Mouse (Mus musculus) small intestine, adult 2 months (tissue): Measurements from ENCODE around the gene Sufu. TPM values are rescaled to one million over a fixed set of nuclear protein-coding genes. Genes with fewer than 3 reads are reported as not detected.

ENCODE experiments used
- H3K27ac ChIP-seq: fragments of 200-500 bp; 2 replicates; pipeline ENCODE4 v1.5.1; 2012; ENCODE audit warnings: low read depth, low read length, control low read depth, inconsistent platforms; ENCODE audit not compliant: insufficient read depth
- H3K27me3 ChIP-seq: fragments of 200-500 bp; 2 replicates; pipeline ENCODE4 v1.6.1; 2012; ENCODE audit warnings: mild to moderate bottlenecking, moderate library complexity, low read length, inconsistent platforms; ENCODE audit not compliant: control insufficient read depth, insufficient read depth
- H3K36me3 ChIP-seq: fragments of 200-500 bp; 2 replicates; pipeline ENCODE4 v1.6.1; 2012; ENCODE audit warnings: mild to moderate bottlenecking, low read length, control low read depth, inconsistent platforms; ENCODE audit not compliant: control insufficient read depth, insufficient read depth
- H3K4me1 ChIP-seq: fragments of 200-500 bp; 2 replicates; pipeline ENCODE4 v1.6.1; 2012; ENCODE audit warnings: low read length, inconsistent platforms, mixed read lengths; ENCODE audit not compliant: control insufficient read depth, insufficient read depth, insufficient read length
- H3K4me3 ChIP-seq: fragments of 200-500 bp; 2 replicates; pipeline ENCODE4 v1.5.1; 2012; ENCODE audit warnings: low read depth, mild to moderate bottlenecking, control low read depth, inconsistent platforms, low read length, moderate library complexity
- CTCF ChIP-seq: fragments of 200-500 bp; IDR thresholded peaks from 2 replicates; pipeline ENCODE4 v1.5.1; 2012; ENCODE audit warnings: low read depth, mild to moderate bottlenecking, control low read depth, inconsistent platforms, low read length, moderate library complexity, mixed read lengths; ENCODE audit not compliant: insufficient replicate concordance, insufficient read length; ENCODE audit errors: extremely low read depth
- POLR2A ChIP-seq: fragments of 200-500 bp; IDR thresholded peaks from 2 replicates; pipeline ENCODE4 v1.6.1; 2012; ENCODE audit warnings: low read depth, mild to moderate bottlenecking, control low read depth, inconsistent platforms, low read length, moderate library complexity
- WGBS: fragments of 180-500 bp; shearing (Covaris S2); methylation state at CpG from one replicate; pipeline ENCODE4 v1.1.7; 2018; 5-methylcytosine and 5-hydroxymethylcytosine counted together
- polyA plus RNA-seq: library from polyadenylated mRNA; depleted of rRNA; stranded (reverse); fragments of >200 nt; gene quantifications from 2 replicates; pipeline ENCODE4 v1.2.3, GENCODE M21; 2012

The Sufu gene
- polyA plus RNA-seq, 1 experiment = 9.4 TPM

DNA sequence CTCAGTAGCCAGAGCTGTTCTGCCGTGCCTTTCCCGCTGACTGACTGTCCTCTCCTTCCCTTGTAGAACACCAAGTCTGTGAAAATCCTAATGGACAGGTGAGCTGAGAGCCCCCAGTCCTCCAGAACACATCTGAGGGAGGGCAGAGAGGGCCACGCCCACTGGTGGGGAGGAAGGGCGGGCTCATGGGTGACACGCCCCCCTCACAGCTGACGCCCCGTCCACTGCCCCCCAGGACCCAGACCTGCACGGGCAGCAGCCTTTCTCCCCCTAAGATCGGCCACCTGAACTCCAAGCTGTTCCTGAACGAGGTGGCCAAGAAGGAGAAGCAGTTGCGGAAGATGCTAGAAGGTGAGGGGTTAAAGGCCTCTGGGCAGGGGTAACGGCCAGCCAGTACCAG, 117.7 kb downstream of the Sufu start:
- peaks cover 19% of the 10 kb centered on the region for H3K4me1 ChIP-seq
- no peak overlapping the region for H3K4me3 ChIP-seq
- no peak for TF ChIP-seq CTCF
- TF ChIP-seq POLR2A = no peak
- no peak overlapping the region for H3K27ac ChIP-seq
- no peaks in the 10 kb centered on the region for H3K27me3 ChIP-seq
- 77% methylated on average over 12 of the region's 12 CpGs for WGBS
- peaks cover 40% of the 10 kb centered on the region for H3K36me3 ChIP-seq

DNA sequence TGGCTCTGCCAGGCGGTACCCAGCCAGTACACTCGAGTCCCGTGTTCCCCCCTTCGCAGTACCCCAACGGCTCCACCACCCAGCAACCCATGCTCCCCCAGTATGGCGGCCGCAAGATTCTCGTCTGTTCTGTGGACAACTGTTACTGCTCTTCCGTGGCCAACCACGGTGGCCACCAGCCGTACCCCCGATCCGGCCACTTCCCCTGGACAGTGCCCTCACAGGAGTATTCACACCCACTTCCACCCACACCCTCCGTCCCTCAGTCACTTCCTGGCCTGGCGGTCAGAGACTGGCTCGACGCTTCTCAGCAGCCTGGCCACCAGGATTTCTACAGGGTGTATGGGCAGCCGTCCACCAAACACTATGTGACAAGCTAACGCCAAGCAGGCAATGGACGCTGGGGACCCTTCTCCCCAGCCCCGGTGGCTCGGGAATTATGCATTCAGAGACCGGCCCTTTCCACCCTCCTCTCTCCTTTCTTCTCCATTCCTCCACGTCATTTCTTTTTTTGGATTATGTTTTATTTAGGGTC, 118.7 kb downstream of the Sufu start:
- WGBS = 91% methylated on average over 24 of the region's 24 CpGs
- H3K4me1 ChIP-seq = peaks cover 19% of the 10 kb centered on the region
- no peak overlapping the region for H3K27ac ChIP-seq
- H3K27me3 ChIP-seq = no peaks in the 10 kb centered on the region
- TF ChIP-seq POLR2A (no peak), CTCF (no peak)
- peaks cover 40% of the 10 kb centered on the region for H3K36me3 ChIP-seq
- H3K4me3 ChIP-seq = no peak overlapping the region

- TF ChIP-seq CTCF = no peak
- TF ChIP-seq POLR2A = no peak
- Histone ChIP-seq H3K36me3 (peaks cover 40% of the 10 kb centered on the region), H3K27ac (peak overlapping the region; percentile 0; the same call in 1 of the 2 replicates), H3K4me3 (no peak overlapping the region), H3K27me3 (no peaks in the 10 kb centered on the region), H3K4me1 (peaks cover 25% of the 10 kb centered on the region)
- 54% methylated on average over 3 of the region's 3 CpGs for WGBS
Measured at GRCm38 (mm10) chr19:46516667-46517528, 120.2 kb downstream of the Sufu start.

GRCm38 (mm10) chr19:46517529-46518351, 121.0 kb downstream of the Sufu start:
- no peak overlapping the region for H3K4me3 ChIP-seq
- 18% methylated on average over 14 of the region's 14 CpGs for WGBS
- TF ChIP-seq CTCF (no peak), POLR2A (no peak)
- peaks cover 27% of the 10 kb centered on the region for H3K4me1 ChIP-seq
- H3K27ac ChIP-seq = peak overlapping the region; percentile 0; the same call in 1 of the 2 replicates
- H3K27me3 ChIP-seq = no peaks in the 10 kb centered on the region
- peaks cover 34% of the 10 kb centered on the region for H3K36me3 ChIP-seq

DNA sequence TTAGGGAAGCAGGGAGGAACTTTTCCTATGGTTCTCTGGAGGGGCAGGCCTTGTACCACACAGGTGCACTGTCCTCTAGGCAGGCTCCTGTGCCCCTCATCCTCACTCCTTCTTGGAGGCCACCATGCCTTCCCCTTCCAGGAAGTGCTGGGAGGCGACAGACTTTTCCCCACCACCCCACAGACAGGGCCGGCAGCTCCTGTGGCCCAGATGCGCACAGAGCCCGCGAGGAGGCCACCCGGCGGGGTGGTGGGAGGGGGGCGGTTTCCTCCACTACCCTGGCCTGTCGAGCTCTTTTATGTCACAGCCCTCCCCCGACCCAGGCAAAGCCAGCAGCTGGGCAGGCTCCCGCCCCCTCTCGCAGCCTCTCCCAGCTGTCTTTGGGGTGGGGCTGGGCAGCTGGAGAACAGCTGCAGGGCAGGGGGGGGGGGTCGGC, 121.7 kb downstream of the Sufu start:
- Histone ChIP-seq H3K27ac (no peak overlapping the region), H3K36me3 (peaks cover 28% of the 10 kb centered on the region), H3K4me3 (peak overlapping the region; percentile 32), H3K27me3 (no peaks in the 10 kb centered on the region), H3K4me1 (peaks cover 30% of the 10 kb centered on the region)
- no peak for TF ChIP-seq CTCF
- no peak for TF ChIP-seq POLR2A
- WGBS = 4% methylated on average over 13 of the region's 13 CpGs

DNA sequence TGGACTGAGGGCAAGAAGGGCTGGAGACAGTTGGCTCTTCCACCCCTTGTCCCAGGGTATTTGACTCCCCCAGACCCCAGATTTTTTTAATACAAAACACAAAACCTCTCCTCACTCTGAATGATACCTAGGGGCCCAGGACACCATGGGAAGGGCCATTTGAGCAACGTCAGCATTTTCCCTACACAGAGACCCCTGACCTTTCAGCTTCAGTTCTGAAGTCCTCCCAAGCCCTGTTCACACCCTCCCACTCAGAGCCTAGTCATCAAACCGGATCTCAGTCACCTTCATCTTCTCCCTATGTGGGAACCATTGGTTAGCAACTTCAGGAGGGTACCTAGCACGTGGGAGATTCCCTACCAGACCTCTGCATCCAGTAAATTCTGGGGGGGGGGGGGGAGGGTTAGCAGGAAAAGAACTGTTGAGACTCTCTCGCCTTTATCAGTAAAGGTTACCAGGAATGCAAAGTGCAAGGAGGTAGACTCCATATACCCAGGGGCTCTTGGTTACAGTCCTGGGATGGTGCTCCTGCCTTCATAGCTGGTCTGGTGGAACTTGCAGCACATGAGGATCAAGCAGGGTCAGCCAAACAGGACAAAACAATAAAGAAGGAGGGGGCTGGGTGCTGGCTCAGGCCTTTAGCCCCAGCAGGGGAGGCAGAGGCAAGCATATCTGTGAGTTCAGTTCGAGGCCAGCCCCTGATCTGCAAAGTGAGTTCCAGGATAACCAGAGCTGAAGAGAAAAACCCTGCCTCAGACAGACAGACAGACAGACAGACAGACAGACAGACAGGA, 122.3 kb downstream of the Sufu start:
- Histone ChIP-seq H3K4me3 (no peak overlapping the region), H3K4me1 (peaks cover 37% of the 10 kb centered on the region), H3K27me3 (no peaks in the 10 kb centered on the region), H3K36me3 (peaks cover 23% of the 10 kb centered on the region), H3K27ac (no peak overlapping the region)
- WGBS = 21% methylated on average over 5 of the region's 5 CpGs
- no peak for TF ChIP-seq CTCF
- no peak for TF ChIP-seq POLR2A
